Mouse (Mus musculus) WW6 (cell line): ENCODE results near the gene Apaf1.

Experiments used
- DNase-seq: peaks from one replicate; pipeline ENCODE4 v3.0.0-alpha.2; 2013; ENCODE audit warnings: low read depth, low spot score

Apaf1 gene

DNA sequence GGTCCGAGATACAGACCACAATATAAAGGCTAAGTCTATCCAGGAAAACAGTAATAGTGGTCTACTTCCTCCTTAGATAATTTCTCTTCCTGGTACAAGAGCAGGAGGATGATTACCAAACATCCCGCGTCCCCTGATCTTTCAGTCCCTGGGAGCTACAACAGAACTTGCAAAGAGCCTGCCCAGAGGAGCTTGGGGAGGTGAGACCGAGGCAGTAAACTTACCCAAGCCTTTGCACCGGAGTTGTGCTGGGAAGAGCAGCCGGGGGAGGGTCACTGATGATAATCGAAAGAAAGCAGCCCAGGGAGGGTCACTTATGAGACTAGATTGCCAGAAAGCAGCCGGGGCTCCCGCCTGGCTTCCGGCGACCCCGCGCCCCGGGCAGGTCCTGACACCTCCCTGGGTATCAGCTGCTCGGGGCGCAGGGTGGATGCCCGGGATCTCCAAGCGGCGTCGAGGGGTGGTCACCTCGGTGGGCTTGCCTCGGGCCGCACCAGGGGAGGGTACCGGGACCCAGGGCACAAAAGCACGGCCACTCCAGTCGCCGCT is 537 bp downstream of the Apaf1 start:
- DNase-seq, result no peak

DNA sequence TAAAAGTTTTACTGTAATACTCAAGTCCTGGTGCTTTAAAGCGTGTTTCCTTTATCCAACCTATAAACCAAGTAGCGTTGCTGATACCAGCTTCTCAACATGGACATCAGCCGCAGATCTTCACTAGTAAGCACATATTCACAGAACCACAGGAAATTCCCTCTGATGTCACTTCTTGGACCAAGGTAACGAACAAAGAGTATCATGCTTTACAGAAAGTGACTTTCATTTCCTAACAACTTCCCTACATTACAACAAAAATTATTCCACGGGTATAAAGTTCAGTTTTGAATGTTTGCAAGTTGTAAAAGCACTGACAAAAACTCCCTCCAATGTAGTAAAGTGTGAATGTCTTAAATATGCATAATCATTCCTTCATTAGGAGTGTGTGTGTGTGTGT is 2.0 kb downstream of the Apaf1 start:
- no peak for DNase-seq

GRCm38 (mm10) chr10:91076667-91077066 is 5.9 kb downstream of the Apaf1 start:
- no peak for DNase-seq

DNA sequence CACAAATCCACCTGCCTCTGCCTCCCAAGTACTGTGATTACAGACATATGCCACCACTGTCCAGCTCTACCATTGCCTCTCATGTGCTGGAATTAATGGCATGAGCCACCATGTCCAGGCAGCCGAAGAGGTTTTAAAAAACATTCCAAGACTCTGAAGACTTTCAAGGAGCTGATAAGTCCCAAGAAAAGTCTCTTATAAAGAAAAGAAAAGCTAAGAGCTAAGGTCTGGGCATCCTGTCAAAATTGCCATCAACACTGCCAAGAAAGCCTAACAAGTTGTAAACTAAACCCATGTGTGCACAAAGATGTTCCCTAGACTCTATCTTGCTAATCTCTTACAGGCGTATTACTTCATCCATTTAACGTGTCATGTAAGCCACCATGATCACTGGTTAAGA is 9.2 kb downstream of the Apaf1 start:
- no peak for DNase-seq

GRCm38 (mm10) chr10:91071768-91072167 is 10.8 kb downstream of the Apaf1 start:
- no peak for DNase-seq

DNA sequence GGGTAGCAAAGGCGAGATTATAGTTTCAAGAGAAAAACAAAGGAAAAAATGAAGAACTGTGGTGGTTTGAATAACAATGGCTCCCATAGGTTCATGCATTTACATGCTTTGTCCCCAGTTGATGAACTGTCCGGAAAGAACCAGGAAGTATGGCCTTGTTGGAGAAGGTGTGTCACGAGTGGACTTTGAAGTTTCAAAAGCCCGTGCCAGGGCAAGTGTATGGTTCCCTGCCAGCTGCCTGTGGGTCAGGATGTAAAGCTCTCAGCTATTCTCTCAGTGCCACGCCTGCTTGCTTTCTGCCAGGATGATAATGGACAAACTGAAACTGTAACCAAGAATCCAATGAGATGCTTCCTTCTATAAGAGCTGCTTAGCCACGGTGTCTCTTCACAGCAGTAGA is 20.2 kb downstream of the Apaf1 start:
- DNase-seq, result no peak

GRCm38 (mm10) chr10:91060742-91061141 is 21.8 kb downstream of the Apaf1 start:
- no peak for DNase-seq

GRCm38 (mm10) chr10:91052734-91053133 is 29.8 kb downstream of the Apaf1 start:
- no peak for DNase-seq

- no peak for DNase-seq
Measured at GRCm38 (mm10) chr10:91051156-91051555, 31.4 kb downstream of the Apaf1 start.

DNA sequence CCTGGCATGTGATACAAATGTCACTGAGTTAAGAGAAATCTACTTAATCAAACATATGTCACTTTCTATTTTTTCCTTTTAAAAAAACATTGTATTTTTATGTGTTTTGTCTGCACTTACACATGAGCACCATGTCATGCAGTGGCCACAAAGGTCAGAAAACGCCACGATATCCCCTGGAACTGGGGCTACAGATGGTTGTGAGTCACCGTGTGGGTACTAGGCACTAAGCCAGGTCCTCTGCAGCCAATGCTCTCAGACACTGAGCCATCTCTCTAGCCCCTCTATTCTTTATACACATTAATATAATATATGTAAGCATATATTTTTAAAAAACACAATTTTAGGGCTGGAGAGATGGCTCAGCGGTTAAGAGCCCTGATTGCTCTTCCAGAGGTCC is 32.9 kb downstream of the Apaf1 start:
- DNase-seq, result no peak

DNA sequence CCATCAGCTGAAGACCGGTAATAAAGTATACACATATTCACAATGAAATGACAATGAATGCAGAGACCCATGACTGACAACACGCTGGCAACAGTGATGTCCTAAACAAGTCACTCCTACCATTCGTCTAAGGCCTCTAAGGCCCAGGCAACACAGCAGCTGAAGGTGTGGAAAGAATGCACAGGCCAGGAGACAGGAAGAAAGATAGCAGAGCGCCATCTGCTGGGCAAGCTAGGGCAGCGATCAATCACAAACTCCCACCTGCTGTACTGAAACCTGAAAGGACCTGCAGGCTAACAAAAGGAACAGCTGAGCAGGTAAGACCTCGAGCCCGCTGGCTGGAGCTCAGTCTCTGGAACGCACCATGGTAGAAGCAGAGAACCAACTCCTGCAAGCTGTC is 48.6 kb downstream of the Apaf1 start:
- DNase-seq, result peak; percentile 54

GRCm38 (mm10) chr10:91032399-91032798 is 50.2 kb downstream of the Apaf1 start:
- peak; percentile 63 for DNase-seq

- DNase-seq, result no peak
Measured at GRCm38 (mm10) chr10:91031176-91031575, 51.4 kb downstream of the Apaf1 start.

- DNase-seq, result no peak
Measured at GRCm38 (mm10) chr10:91029002-91029539, 53.5 kb downstream of the Apaf1 start.

- no peak for DNase-seq
Measured at GRCm38 (mm10) chr10:91027964-91028363, 54.6 kb downstream of the Apaf1 start.

DNA sequence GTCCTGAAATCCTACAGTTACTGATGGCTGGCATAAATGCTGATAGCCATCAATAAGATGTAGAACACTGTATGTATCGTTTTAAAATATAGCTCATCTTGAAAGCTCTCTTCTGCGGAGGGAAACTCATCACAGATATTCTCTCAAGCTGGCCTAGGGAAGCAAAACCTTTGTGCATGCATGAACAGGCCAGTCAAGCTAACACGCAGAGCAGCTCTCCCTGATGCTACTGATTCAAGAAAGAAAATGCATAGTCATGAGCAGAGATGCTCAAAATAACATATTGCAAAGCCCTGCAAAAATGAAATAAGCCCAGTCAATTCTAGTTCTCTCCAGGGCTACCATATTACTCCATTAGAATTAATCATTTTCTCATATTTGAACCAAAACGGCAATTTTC is 55.1 kb downstream of the Apaf1 start:
- no peak for DNase-seq

- no peak for DNase-seq
Measured at GRCm38 (mm10) chr10:91005858-91006538, 76.6 kb downstream of the Apaf1 start.

DNA sequence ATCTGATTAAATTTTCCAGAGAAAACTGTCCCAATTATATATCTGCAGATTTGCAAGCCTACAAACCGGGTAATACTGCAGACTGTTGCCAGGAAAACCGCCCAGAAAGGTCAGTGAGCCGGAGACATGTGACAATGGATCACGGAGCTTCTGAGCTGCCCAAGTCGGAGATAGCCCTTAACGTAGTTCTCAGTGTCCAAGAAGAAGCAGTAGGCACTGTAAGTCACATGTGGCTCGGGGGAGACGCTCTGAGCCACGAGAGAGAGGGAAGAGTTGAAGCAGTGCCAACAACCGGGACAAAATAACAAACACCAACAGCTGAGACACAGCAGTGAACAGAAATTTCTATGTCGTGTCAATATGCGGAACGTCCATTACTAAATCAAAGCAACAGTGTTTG is 81.1 kb downstream of the Apaf1 start:
- DNase-seq, result no peak

DNA sequence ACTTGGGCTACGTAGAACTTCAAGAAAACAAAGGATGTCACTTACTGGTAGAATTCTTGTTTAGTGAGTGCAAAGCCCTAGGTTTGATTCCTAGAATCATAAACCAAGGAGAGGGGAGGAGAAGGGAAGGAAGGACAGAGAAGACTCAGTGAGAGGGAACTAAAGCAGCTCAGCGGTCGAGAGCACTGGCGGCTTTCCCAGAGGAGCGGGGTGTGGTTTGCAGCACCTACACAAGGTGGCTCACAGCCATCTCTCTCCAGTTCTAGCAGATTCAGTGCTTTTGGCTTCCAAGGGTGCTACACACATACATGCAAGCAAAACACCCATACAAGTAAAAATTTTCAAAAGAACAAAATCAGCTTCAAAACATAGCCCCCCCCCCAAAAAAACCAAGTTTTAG is 82.7 kb downstream of the Apaf1 start:
- DNase-seq, result no peak

DNA sequence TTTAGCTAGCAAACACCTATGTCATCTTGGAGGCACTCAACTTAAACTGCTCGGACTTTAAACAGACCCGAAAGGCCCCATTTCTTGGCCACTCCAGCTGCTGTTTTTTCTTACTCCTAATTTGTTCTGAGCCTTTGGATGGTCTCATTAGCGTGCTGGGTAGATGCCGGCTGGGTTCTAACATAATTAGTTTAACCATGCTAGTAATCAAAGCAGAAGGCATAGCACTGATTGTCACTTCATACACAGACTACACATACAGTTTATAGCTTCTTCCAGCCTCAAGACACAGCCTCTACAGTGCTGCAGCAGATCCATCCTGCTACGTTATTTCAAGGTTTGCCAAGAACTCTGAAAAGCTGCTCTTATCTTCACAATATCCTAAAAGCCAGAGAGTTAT is 88.7 kb downstream of the Apaf1 start:
- DNase-seq, result no peak

DNA sequence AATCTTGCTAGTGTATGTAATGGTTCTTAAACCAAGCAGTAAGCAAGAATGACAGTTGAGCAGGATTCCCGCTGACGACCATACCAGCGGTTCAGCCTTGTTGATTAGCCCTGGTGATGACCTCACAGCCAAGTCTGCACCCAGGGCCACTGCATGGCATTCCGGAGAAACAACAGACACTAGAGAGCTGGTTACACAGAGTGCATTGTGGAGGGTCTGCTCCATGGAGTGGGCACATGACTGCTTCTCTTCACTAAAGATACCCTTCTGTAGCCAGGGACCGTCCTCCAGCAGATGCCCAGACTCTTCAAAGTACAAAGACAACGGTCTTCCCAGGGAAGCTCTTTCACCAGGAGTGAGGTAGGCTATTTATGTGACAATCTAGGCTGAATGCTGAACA is 90.3 kb downstream of the Apaf1 start:
- DNase-seq, result no peak

DNA sequence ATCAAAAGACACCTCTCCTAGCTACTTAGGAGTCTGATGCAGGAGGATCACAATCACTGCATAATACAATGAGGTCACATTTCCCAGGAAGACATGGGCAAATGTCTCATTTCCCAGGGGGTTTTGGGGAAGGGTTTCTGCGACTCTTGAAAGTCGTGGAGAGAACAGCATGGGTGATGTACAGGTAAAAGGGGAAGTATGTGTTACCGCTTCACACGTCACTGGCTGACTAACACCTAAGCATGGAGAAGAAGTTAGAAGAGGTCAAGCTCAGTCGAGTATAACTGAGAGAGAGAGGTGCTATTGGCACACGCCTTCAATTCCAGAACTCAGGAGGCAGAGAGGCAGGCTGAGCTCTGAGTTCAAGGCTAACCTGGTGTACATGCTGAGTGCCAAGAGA is 92.2 kb downstream of the Apaf1 start:
- DNase-seq, result no peak

- no peak for DNase-seq
Measured at GRCm38 (mm10) chr10:90983046-90983445, 99.5 kb downstream of the Apaf1 start.

DNA sequence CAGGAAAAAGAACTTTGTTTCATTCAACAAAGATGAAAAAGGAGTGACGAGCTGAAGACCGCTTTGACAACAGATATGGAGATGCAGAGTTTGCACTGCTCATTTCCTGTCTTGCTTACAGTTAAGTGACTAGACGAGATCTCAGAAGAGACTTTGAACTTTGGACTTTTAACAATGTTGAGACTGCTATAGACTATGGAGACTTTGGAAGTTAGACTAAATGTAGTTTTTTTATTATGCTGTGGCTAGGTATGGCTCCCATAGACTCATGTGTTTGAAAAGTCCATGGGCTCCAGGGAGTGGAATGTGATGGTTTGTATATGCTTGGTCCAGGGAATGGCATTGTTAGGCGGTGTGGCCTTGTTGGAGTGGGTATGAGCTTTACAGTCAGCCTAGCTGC is 100.8 kb downstream of the Apaf1 start:
- no peak for DNase-seq
